In genomic region chr1:34852116-34852878, GRCm38 (mm10) we compare ENCODE assay signal across 10 mouse cellular contexts. TPM values are rescaled to one million over a fixed set of nuclear protein-coding genes. Genes with fewer than 3 reads are reported as not detected.
DNase-seq lines count a peak whose midpoint lies in the region; ATAC-seq and TF ChIP-seq lines count a peak whose summit lies in the region.
"Had no signal": no experiment of that assay in that cellular context is flagged by ENCODE, and none has a peak within 500 bp of the region (broad histone marks: within the 10 kb centered on the region; RNA-seq: fewer than 3 reads in every experiment).

No protein-coding gene starts in this region.

- WGBS in heart, embryonic 14.5 days, result 70% methylated on average over 11 of the region's 11 CpGs
- 74% methylated on average over 11 of the region's 11 CpGs for WGBS in olfactory bulb, adult 2 months
- 89% methylated on average over 11 of the region's 11 CpGs for WGBS in thymus, adult 2 months

- DNase-seq in heart, adult 8-10 months (ENCODE audit: low spot score), result no peak
- DNase-seq in induced T-regulatory cell, adult 2 months (ENCODE audit: low read depth), result peak; percentile 85
- DNase-seq in thymus, adult 2 months, result no peak
- no peak for DNase-seq in adrenal gland, postnatal 36 days

- no peak for ATAC-seq in heart, embryonic 14.5 days (ENCODE audit: insufficient number of reproducible peaks, insufficient read depth, low FRiP score, low read depth)
- ATAC-seq in megakaryocyte, adult 5-6 weeks (ENCODE audit: poor library complexity, severe bottlenecking), result no peak

- H3K9ac ChIP-seq in heart, embryonic 14.5 days (ENCODE audit: low read length), result peak overlapping the region; percentile 38; the same call in 1 of the 2 replicates
- H3K9ac ChIP-seq: embryonic facial prominence, embryonic 13.5 days; limb, embryonic 13.5 days had no signal

- peak overlapping the region; percentile 75 to 83 for H3K27ac ChIP-seq in heart, embryonic 14.5 days (replicated peaks in 1 of 2; ENCODE audit: control insufficient read depth in 1 of 2, insufficient read depth in 1 of 2, low read depth in 2 of 2, low read length in 2 of 2)
- no peak overlapping the region for H3K27ac ChIP-seq in olfactory bulb, adult 2 months (ENCODE audit: insufficient read depth, low read depth, low read length)
- no peak overlapping the region for H3K27ac ChIP-seq in thymus, adult 2 months (ENCODE audit: control insufficient read depth, insufficient read depth, low read length)
- H3K27ac ChIP-seq: embryonic facial prominence, embryonic 13.5 days; limb, embryonic 13.5 days had no signal

- no peaks in the 10 kb centered on the region for H3K9me3 ChIP-seq in heart, embryonic 14.5 days (ENCODE audit: control insufficient read depth, low read length)
- no peaks in the 10 kb centered on the region for H3K9me3 ChIP-seq in megakaryocyte, embryonic 14.5 days
- H3K9me3 ChIP-seq: embryonic facial prominence, embryonic 13.5 days; limb, embryonic 13.5 days had no signal

- TF ChIP-seq POLR2A in olfactory bulb, adult 2 months (IDR thresholded peaks at IDR 0.05; ENCODE audit: insufficient read depth, low read depth, low read length), result no peak
- no peak for TF ChIP-seq POLR2A in thymus, adult 2 months (IDR thresholded peaks at IDR 0.05; ENCODE audit: control insufficient read depth, extremely low read depth, insufficient read depth, low read length, poor library complexity)

- 0 out of 2 replicates have a peak overlapping the region, but pooled peaks have one; percentile 16 for H3K4me2 ChIP-seq in heart, embryonic 14.5 days (ENCODE audit: low read length)
- H3K4me2 ChIP-seq: embryonic facial prominence, embryonic 13.5 days; limb, embryonic 13.5 days had no signal

- no peak for TF ChIP-seq CTCF in olfactory bulb, adult 2 months (IDR thresholded peaks at IDR 0.05; ENCODE audit: insufficient read depth, low read depth, low read length)
- TF ChIP-seq CTCF in thymus, adult 2 months (IDR thresholded peaks at IDR 0.05; ENCODE audit: borderline replicate concordance, control insufficient read depth, extremely low read depth, insufficient read depth, low read length, poor library complexity), result no peak

- no peak overlapping the region for H3K4me3 ChIP-seq in heart, embryonic 14.5 days (ENCODE audit: control insufficient read depth in 1 of 2, insufficient read depth in 1 of 2, low read depth in 1 of 2, low read length in 2 of 2)
- peak overlapping the region; percentile 89 for H3K4me3 ChIP-seq in megakaryocyte, embryonic 14.5 days (replicated peaks)
- 0 out of 2 replicates have a peak overlapping the region, but pooled peaks have one; percentile 1 for H3K4me3 ChIP-seq in olfactory bulb, adult 2 months (ENCODE audit: insufficient read depth, low read depth, low read length)
- H3K4me3 ChIP-seq in thymus, adult 2 months (ENCODE audit: control insufficient read depth, insufficient read depth, low read length), result no peak overlapping the region
- H3K4me3 ChIP-seq: embryonic facial prominence, embryonic 13.5 days; limb, embryonic 13.5 days had no signal

- H3K27me3 ChIP-seq in heart, embryonic 14.5 days (ENCODE audit: control insufficient read depth, insufficient read depth, low read length), result no peaks in the 10 kb centered on the region
- no peaks in the 10 kb centered on the region for H3K27me3 ChIP-seq in megakaryocyte, embryonic 14.5 days (replicated peaks)
- no peaks in the 10 kb centered on the region for H3K27me3 ChIP-seq in thymus, adult 2 months (ENCODE audit: control insufficient read depth, insufficient read depth, low read length)
- H3K27me3 ChIP-seq: embryonic facial prominence, embryonic 13.5 days; limb, embryonic 13.5 days had no signal

- no peaks in the 10 kb centered on the region for H3K36me3 ChIP-seq in heart, embryonic 14.5 days (ENCODE audit: control insufficient read depth, insufficient read depth, low read length)
- H3K36me3 ChIP-seq in megakaryocyte, embryonic 14.5 days (replicated peaks; ENCODE audit: low read length), result peaks cover 12% of the 10 kb centered on the region
- no peaks in the 10 kb centered on the region for H3K36me3 ChIP-seq in thymus, adult 2 months (ENCODE audit: control insufficient read depth, insufficient read depth, low read length)
- H3K36me3 ChIP-seq: embryonic facial prominence, embryonic 13.5 days; limb, embryonic 13.5 days had no signal

- H3K4me1 ChIP-seq in heart, embryonic 14.5 days (ENCODE audit: control insufficient read depth in 2 of 2, insufficient read depth in 2 of 2, low read length in 2 of 2), result peaks cover 16 to 30% of the 10 kb centered on the region in 2 experiments
- peaks cover 40% of the 10 kb centered on the region for H3K4me1 ChIP-seq in megakaryocyte, embryonic 14.5 days
- peaks cover 14% of the 10 kb centered on the region; the same call in 1 of the 2 replicates for H3K4me1 ChIP-seq in olfactory bulb, adult 2 months (ENCODE audit: control insufficient read depth, insufficient read depth, low read length)
- peaks cover 18% of the 10 kb centered on the region for H3K4me1 ChIP-seq in thymus, adult 2 months (replicated peaks; ENCODE audit: control insufficient read depth, insufficient read depth, low read length)

RNA-seq across cellular contexts. Expression of gene Plekhb2, which starts 2.5 kb away (rescaled TPM):
- 57.9 and 61.8 TPM in 2 replicates for polyA plus RNA-seq in heart, embryonic 14.5 days (2014; fragmentation: Nextera tagmentation; extraction: Ambion mirVana)
- 100 to 1,000 TPM; 110 to 123 (median 116) TPM for total RNA-seq in heart, adult 8-10 months (2022)
- 1.9 and 2.3 TPM in 2 replicates for polyA plus RNA-seq in megakaryocyte, embryonic 14.5 days (2012; ENCODE audit: insufficient read depth, low replicate concordance)
- total RNA-seq in megakaryocyte, adult 5-6 weeks (2015), result 48.6 and 58.3 TPM in 2 replicates
- total RNA-seq in megakaryocyte, adult 5-6 weeks (2017), result 28.4 and 29.5 TPM in 2 replicates
- polyA plus RNA-seq in olfactory bulb, adult 2 months (2012; ENCODE audit: insufficient read depth, insufficient read length, low replicate concordance, missing spikeins), result 621 TPM in 1 of 2 replicates, not detected in the other
- polyA plus RNA-seq in thymus, adult 2 months (2012; rRNA removed), result 48.3 and 52.4 TPM in 2 replicates
- total RNA-seq in adrenal gland, postnatal 36 days (2021), result 100 to 1,000 TPM; 185 to 193 TPM

RNA-seq across cellular contexts. Expression of gene Fam168b, which starts 9.4 kb away (rescaled TPM):
- polyA plus RNA-seq in heart, embryonic 14.5 days (2014; fragmentation: Nextera tagmentation; extraction: Ambion mirVana), result 36.1 and 36.9 TPM in 2 replicates
- total RNA-seq in heart, adult 8-10 months (2022), result 10 to 100 TPM; 33.7 to 45.7 (median 38.6) TPM
- polyA plus RNA-seq in megakaryocyte, embryonic 14.5 days (2012; ENCODE audit: insufficient read depth, low replicate concordance), result 43.9 and 103 TPM in 2 replicates
- total RNA-seq in megakaryocyte, adult 5-6 weeks (2015), result 30.3 and 42.9 TPM in 2 replicates
- total RNA-seq in megakaryocyte, adult 5-6 weeks (2017), result 62.0 and 62.8 TPM in 2 replicates
- 285 TPM in 1 of 2 replicates, not detected in the other for polyA plus RNA-seq in olfactory bulb, adult 2 months (2012; ENCODE audit: insufficient read depth, insufficient read length, low replicate concordance, missing spikeins)
- 917 and 1,025 TPM in 2 replicates for polyA plus RNA-seq in thymus, adult 2 months (2012; rRNA removed)
- 100 to 1,000 TPM; 133 to 149 TPM for total RNA-seq in adrenal gland, postnatal 36 days (2021)

Comparison
In these comparisons a context has a peak if more than half of its experiments do, and no peak if none do; other contexts are left out.
1. H3K27ac ChIP-seq: peak in heart, embryonic 14.5 days (2 of 2); none in olfactory bulb, adult 2 months (single experiment) and thymus, adult 2 months (single experiment).
2. H3K4me3 ChIP-seq: peak in megakaryocyte, embryonic 14.5 days (single experiment) and olfactory bulb, adult 2 months (single experiment); none in heart, embryonic 14.5 days (0 of 2) and thymus, adult 2 months (single experiment).